Mouse (Mus musculus): ENCODE results near the gene Scgb1a1. TPM values are rescaled to one million over a fixed set of nuclear protein-coding genes. Genes with fewer than 3 reads are reported as not detected.
"Not testable (repeated sequence)": the region's sequence is repeated elsewhere in the genome, so short reads cannot be mapped to it uniquely, and the experiment has no call there.

The Scgb1a1 gene
- total RNA-seq (2018; cell fraction: chromatin; rRNA removed) = not detected
- not detected for total RNA-seq (2018; cell fraction: cytosol; rRNA removed)
- not detected for total RNA-seq (2018; cell fraction: nucleus; rRNA removed)
- not detected in 3 replicates for polyA plus RNA-seq (2018)

GRCm38 (mm10) chr19:9087821-9088220 lies at the start of gene Scgb1a1:
Gene Scgb1a1, minus strand, starts transcription at chr19:9087958.
- no peak within 1 kb of the TSS for H3K4me3 ChIP-seq (ENCODE audit: inconsistent target)
- 61% methylated on average over 4 of the region's 4 CpGs for WGBS (ENCODE audit: missing documents)
- H3K36me3 ChIP-seq (ENCODE audit: inconsistent target) = no peaks in the 10 kb centered on the region
- H3K79me2 ChIP-seq (ENCODE audit: inconsistent target) = no peaks in the 10 kb centered on the region
- H3K27ac ChIP-seq = no peak within 1 kb of the TSS

GRCm38 (mm10) chr19:9137159-9137558 lies 49.4 kb upstream of the Scgb1a1 start:
- H3K36me3 ChIP-seq (ENCODE audit: inconsistent target) = no peaks in the 10 kb centered on the region
- no peak overlapping the region for H3K4me3 ChIP-seq (ENCODE audit: inconsistent target)
- H3K27ac ChIP-seq = no peak overlapping the region
- H3K79me2 ChIP-seq (ENCODE audit: inconsistent target) = no peaks in the 10 kb centered on the region
- 100% methylated on average over 1 of the region's 1 CpGs for WGBS (ENCODE audit: missing documents)

GRCm38 (mm10) chr19:9135512-9136331 lies 48.0 kb upstream of the Scgb1a1 start, which contains the start of gene Asrgl1:
Gene Asrgl1, minus strand, starts transcription at chr19:9135636.
- Histone ChIP-seq H3K36me3 (ENCODE audit: inconsistent target) (no peaks in the 10 kb centered on the region), H3K27ac (peak within 1 kb of the TSS; percentile 31), H3K4me3 (ENCODE audit: inconsistent target) (peak within 1 kb of the TSS; percentile 85), H3K79me2 (ENCODE audit: inconsistent target) (no peaks in the 10 kb centered on the region)
- 16% methylated on average over 23 of the region's 31 CpGs for WGBS (ENCODE audit: missing documents)

GRCm38 (mm10) chr19:9134746-9135511 lies 47.2 kb upstream of the Scgb1a1 start:
- Histone ChIP-seq H3K79me2 (ENCODE audit: inconsistent target) (no peaks in the 10 kb centered on the region), H3K27ac (peak overlapping the region; percentile 31), H3K36me3 (ENCODE audit: inconsistent target) (no peaks in the 10 kb centered on the region), H3K4me3 (ENCODE audit: inconsistent target) (peak overlapping the region; percentile 85)
- 4% methylated on average over 29 of the region's 37 CpGs for WGBS (ENCODE audit: missing documents)

- no peak overlapping the region for H3K27ac ChIP-seq
- H3K79me2 ChIP-seq (ENCODE audit: inconsistent target) = no peaks in the 10 kb centered on the region
- no peaks in the 10 kb centered on the region for H3K36me3 ChIP-seq (ENCODE audit: inconsistent target)
- WGBS (ENCODE audit: missing documents) = 91% methylated on average over 1 of the region's 1 CpGs
- H3K4me3 ChIP-seq (ENCODE audit: inconsistent target) = no peak overlapping the region
These were observed 42.2 kb upstream of the Scgb1a1 start for GRCm38 (mm10) chr19:9129996-9130395.

GRCm38 (mm10) chr19:9128499-9129194 lies 40.9 kb upstream of the Scgb1a1 start:
- Histone ChIP-seq H3K27ac (no peak overlapping the region), H3K36me3 (ENCODE audit: inconsistent target) (no peaks in the 10 kb centered on the region), H3K4me3 (ENCODE audit: inconsistent target) (no peak overlapping the region), H3K79me2 (ENCODE audit: inconsistent target) (no peaks in the 10 kb centered on the region)
- WGBS (ENCODE audit: missing documents) = 91% methylated on average over 4 of the region's 4 CpGs

GRCm38 (mm10) chr19:9123986-9124385 lies 36.2 kb upstream of the Scgb1a1 start:
- H3K27ac ChIP-seq; H3K36me3 ChIP-seq (ENCODE audit: inconsistent target); H3K79me2 ChIP-seq (ENCODE audit: inconsistent target); H3K4me3 ChIP-seq (ENCODE audit: inconsistent target): not testable (repeated sequence)
- 96% methylated on average over 2 of the region's 2 CpGs for WGBS (ENCODE audit: missing documents)

- H3K27ac ChIP-seq = no peak overlapping the region
- 50% methylated on average over 1 of the region's 1 CpGs for WGBS (ENCODE audit: missing documents)
These were observed 34.6 kb upstream of the Scgb1a1 start for GRCm38 (mm10) chr19:9122390-9122789.

GRCm38 (mm10) chr19:9119655-9120425 lies 32.1 kb upstream of the Scgb1a1 start:
- no peak overlapping the region for H3K27ac ChIP-seq
- 90% methylated on average over 3 of the region's 3 CpGs for WGBS (ENCODE audit: missing documents)
- H3K36me3 ChIP-seq (ENCODE audit: inconsistent target) = no peaks in the 10 kb centered on the region
- no peaks in the 10 kb centered on the region for H3K79me2 ChIP-seq (ENCODE audit: inconsistent target)
- no peak overlapping the region for H3K4me3 ChIP-seq (ENCODE audit: inconsistent target)

More at GRCm38 (mm10) chr19:9122390-9122789, 34.6 kb upstream of the Scgb1a1 start:
- Histone ChIP-seq H3K36me3 (ENCODE audit: inconsistent target) (no peaks in the 10 kb centered on the region), H3K79me2 (ENCODE audit: inconsistent target) (no peaks in the 10 kb centered on the region), H3K4me3 (ENCODE audit: inconsistent target) (no peak overlapping the region)

GRCm38 (mm10) chr19:9117275-9117674 lies 29.5 kb upstream of the Scgb1a1 start:
- no peak overlapping the region for H3K4me3 ChIP-seq (ENCODE audit: inconsistent target)
- 99% methylated on average over 5 of the region's 5 CpGs for WGBS (ENCODE audit: missing documents)
- H3K36me3 ChIP-seq (ENCODE audit: inconsistent target) = no peaks in the 10 kb centered on the region
- H3K79me2 ChIP-seq (ENCODE audit: inconsistent target) = no peaks in the 10 kb centered on the region
- no peak overlapping the region for H3K27ac ChIP-seq

- H3K4me3 ChIP-seq (ENCODE audit: inconsistent target) = no peak overlapping the region
- 29% methylated on average over 4 of the region's 4 CpGs for WGBS (ENCODE audit: missing documents)
- H3K27ac ChIP-seq = no peak overlapping the region
- no peaks in the 10 kb centered on the region for H3K36me3 ChIP-seq (ENCODE audit: inconsistent target)
- no peaks in the 10 kb centered on the region for H3K79me2 ChIP-seq (ENCODE audit: inconsistent target)
These were observed 28.5 kb upstream of the Scgb1a1 start for GRCm38 (mm10) chr19:9116268-9116667.

GRCm38 (mm10) chr19:9112043-9112442 lies 24.3 kb upstream of the Scgb1a1 start:
- no peaks in the 10 kb centered on the region for H3K36me3 ChIP-seq (ENCODE audit: inconsistent target)
- WGBS (ENCODE audit: missing documents) = 87% methylated on average over 8 of the region's 8 CpGs
- no peak overlapping the region for H3K4me3 ChIP-seq (ENCODE audit: inconsistent target)
- H3K27ac ChIP-seq = no peak overlapping the region
- no peaks in the 10 kb centered on the region for H3K79me2 ChIP-seq (ENCODE audit: inconsistent target)

GRCm38 (mm10) chr19:9110182-9110869 lies 22.6 kb upstream of the Scgb1a1 start:
- Histone ChIP-seq H3K27ac (no peak overlapping the region), H3K79me2 (ENCODE audit: inconsistent target) (no peaks in the 10 kb centered on the region), H3K4me3 (ENCODE audit: inconsistent target) (no peak overlapping the region), H3K36me3 (ENCODE audit: inconsistent target) (no peaks in the 10 kb centered on the region)
- 73% methylated on average over 4 of the region's 4 CpGs for WGBS (ENCODE audit: missing documents)

All from macrophage (primary cell).